Mouse (Mus musculus): ENCODE results near the gene Amdhd1.

Amdhd1 gene

DNA sequence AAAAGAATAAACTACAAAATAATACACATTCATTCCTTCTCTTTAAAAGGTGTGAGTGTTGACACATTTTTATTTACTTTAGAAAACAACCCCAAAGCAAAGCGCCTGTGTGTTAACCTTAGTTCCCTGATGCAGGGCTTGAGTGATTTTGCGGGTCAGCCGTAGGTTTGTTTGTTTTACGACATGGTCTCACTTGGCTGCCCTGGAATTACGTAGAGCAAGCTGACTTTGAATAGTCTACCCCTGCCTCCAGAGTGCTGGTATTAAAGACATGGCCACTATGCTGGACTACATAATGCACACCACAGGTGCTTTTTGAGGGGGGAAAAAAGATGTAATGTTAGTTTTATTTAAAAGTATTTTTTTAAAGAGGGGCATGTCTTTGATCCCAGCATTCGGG, 1.0 kb downstream of the Amdhd1 start:
- no peak for DNase-seq

DNA sequence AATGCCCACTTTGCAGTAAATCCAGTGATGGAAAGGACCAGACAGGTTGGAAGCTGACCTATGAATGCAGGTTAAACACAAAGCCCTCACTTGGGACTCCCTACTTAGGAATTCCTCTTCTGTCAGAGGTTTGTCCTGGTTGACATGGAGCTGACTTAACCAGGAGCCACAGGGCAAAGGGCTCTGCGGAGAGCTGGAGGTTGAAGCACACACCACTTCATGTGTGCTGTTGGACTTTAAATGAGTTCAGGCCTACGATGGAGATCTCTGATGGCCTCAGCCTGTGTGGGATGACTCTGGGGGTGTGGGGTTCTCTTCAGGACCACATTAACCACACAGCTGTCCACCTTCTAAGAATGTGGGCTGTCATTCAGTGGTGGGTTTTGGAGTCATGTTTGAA, 1.5 kb downstream of the Amdhd1 start:
- DNase-seq = no peak

DNA sequence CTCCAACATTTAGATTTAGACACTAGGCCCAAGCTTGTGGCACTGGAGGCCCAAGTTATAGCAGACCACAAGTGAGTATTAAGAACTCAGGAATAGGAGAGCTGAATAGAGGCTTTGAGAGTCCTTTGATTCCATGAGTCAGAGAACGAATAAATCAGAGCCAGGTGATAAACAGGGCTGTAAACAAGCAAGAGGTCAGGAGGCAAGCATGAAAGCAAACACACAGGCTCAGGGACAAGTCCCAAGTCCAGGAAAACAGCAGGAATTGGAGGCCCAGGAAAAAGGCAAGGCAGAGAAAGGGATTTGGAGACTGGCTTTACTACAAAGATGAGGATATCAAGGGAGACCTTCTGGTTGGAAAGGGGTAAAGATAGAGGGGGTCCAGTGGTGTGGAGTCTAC, 14.5 kb downstream of the Amdhd1 start:
- no peak for DNase-seq

DNA sequence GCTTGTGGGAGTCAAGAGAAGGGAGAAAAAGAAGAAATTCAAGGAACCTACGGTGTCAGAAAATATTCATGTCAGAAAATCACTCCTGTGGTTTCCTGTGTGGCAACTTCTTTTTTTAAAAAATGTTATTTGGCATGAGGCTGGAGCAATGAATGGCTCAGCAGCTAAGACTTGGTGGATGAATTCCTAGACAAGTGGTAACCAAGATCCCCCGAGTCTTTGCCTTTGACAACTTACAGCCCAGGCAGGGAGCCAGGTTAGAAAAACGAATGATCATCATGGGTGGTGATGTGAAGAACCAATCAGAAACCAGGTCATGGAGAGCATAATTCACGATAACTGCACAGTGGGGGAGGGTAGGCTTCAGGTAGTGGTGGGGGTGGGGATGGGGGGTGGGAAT, 18.8 kb downstream of the Amdhd1 start:
- no peak for DNase-seq

DNA sequence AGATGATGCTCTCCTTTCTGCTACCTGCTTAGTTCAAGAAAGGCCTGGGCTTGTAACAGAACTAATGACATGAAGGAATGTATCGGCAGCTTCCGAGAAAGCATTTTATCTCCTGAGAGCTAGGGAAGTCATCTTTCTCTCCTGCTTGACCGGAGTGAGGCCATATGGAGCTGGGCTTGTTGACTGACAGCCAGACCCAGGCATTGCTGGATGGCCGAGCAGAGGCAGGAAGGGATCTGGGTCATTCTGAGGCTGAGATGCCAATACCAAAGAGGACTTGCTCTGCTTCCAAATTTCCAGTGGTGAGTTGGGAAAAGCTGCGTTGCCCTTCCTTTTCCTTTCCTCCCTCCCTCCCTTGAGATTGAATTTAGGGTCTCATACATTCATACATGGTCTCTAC, 20.1 kb downstream of the Amdhd1 start:
- DNase-seq = no peak

DNA sequence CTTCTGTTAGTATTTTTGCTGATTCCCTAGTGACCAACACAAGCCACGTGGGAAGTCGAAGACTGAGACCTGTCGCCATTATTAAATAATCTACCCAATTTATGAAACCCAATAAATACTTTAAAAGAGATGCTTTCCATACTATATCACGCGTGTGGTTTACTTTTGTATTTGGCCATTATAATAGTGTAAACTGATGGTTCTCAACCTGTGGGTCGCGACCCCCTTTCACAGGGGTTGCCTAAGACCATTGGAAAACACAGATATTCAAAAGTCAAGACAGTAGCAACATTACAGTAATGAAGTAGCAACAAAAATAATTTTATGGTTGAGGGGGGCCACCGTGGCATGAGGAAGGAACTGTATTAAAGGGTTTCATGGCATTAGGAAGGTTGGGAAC, 20.7 kb downstream of the Amdhd1 start:
- no peak for DNase-seq

DNA sequence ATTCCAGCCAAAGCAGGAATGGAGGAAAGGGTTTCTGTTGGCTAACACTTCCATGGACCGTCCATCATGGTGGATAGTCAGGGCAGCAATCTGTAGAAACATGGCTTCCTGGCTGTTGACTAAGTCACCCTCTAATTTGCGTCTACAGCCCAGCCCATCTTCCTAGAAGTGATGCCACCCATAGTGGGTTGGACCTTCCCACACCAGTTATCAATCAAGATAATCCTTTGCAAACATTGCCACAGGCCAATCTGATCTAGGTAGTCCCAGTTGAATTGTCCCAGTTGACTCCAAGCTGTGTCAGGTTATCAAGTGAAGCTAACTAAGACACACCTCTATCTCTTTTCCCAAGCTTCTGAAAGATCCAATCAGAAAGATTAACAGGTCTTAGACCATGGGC, 21.2 kb downstream of the Amdhd1 start:
- DNase-seq = no peak

DNA sequence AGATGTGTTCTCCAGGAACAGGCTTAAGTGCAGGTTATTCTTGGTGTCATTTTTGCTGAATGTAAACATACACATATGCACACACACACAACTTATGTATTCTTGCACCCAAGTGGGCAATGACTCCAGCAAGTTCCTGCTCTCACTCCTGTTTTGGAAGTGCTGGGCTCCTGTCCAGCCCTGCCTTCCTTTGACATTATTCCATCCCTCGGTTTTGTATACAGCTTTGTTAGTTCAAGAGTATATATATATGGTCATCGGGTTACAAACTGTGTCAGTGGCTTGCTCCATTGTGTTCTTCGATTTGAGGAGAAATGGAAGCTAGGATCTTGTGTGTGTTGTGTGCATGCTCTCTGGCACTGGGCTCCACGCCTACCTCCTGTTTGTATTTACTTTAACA, 21.6 kb downstream of the Amdhd1 start:
- DNase-seq = no peak

DNA sequence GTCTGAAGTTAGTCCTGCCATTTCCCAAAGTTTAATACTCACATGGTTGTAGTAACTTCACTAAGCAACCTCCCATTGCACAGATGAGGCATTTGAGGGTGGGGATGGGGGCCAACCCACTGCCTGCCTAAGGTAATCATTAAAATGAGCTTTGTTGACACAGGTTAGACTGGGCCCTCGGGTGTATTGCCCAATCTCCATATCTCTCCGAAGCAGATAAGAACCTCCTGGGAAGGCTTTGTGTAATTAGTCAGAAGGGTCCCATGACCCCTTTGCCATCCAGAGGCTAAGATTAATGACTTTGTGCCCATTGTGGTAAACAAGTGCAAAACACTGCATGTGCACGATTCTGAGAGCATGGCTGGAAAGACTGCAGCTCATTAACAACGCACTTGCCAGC, 22.1 kb downstream of the Amdhd1 start:
- DNase-seq = peak in 1 of 2 experiments; percentile 4

DNA sequence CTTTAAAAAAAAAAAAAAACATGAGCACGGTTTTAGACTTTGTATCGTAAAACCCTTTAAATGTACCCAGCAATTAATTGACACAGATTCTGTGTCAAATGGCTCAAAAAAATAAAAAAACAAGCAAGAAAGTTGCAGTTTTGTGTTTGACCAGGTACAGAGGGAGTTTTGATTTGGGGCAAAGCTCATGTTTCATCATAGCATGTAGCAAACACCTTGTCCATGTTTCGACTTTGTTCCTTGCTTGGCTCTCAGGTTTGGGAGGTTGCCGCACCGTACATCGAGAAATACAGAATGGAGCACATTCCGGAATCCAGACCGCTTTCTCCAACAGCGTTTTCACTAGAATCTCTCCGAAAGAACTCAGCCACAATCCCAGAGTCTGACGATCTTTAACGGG, 23.9 kb downstream of the Amdhd1 start:
- DNase-seq = no peak

DNA sequence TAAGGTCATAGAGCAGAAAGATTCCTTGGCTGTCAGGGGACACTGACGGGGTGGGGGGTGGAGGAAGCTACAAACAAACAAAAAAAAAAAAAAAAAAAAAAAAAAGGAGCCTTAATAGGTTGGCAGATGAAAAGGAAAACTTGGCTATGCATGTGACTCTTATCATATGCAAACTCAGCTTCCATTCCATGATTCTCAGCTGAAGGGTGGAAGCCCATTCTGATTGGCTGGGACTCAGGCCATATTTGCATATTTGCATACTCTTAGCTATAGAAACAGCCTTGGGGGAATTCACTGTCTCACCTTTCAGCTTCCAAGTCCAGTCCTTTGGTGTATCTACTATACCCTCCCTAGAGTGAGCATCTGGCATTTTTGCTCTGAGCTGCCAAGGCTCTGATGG, 24.4 kb downstream of the Amdhd1 start:
- DNase-seq = no peak

DNA sequence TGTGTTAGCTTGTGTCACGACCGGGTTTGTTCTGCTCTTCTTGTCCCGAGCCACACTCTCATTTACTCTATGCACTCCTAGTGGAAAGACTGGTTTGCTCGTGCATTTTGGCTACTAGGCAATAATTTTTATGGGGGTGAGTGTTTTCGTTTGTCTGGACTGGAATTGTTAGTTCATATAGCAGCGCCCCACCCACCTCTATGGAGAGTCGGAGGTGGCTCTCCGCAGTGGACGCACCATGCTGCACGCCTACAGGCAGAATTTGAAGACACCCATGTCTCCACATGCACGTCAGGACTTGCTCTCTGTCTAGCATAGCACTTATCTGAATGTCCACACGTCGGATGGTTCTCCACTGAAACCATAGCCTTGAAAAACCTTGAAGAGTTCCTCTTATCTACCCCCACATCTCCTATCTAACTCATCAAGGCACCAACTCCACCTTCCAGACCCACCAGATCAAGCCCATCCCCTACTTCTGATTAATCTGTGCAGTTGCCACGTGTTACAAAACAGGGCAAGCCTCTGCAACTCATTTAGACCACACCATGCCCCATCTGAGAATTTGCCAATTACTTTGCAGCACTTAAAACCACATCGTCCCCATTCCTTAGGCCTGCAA, 30.2 kb downstream of the Amdhd1 start:
- no peak for DNase-seq

DNA sequence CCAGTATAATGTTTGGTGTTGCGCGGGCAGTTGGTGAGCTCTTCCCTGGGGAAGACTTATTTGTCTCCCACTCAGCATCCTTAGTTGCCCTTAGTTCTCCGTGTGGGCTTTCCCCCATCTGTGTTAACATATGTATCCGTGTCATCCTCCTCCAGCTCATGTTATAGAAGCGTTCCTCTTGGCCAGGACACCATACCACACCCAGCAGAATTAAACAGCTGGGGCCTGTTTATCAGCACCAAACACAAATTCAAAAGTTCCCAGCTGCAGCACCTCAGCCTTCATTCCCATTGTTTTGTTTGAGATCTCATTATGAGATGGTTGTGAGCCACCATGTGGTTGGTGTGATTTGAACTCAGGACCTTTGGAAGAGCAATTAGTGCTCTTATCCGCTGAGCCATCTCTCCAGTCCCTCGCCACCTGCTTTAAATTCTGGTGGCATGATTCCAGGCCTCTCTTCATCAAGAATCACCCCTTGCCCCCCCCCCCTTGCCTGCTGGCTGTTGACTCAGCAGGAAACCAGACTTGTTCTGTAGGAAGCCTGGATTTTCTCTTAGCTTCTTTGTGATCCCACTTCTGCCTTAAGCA, 31.4 kb downstream of the Amdhd1 start:
- DNase-seq = no peak

DNA sequence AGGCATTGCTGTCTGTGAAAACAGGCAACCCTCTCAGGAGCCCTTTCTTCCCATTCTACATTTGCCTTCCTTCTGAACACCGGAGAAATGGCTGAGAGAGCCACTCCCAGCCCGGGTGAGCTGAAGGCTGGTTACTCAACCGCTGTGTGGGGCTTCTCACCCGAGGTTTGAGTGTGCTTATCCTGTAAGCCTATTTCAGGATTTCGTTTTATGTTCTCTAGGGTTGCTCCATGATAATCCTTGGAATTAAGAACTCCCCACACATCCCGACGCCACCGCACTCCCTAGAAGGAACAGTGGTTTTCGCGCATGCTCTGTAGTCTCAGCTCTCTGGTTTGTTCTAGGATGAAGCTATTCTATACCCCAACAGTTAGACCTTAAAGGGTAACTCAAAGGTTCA, 38.5 kb downstream of the Amdhd1 start:
- no peak for DNase-seq

DNA sequence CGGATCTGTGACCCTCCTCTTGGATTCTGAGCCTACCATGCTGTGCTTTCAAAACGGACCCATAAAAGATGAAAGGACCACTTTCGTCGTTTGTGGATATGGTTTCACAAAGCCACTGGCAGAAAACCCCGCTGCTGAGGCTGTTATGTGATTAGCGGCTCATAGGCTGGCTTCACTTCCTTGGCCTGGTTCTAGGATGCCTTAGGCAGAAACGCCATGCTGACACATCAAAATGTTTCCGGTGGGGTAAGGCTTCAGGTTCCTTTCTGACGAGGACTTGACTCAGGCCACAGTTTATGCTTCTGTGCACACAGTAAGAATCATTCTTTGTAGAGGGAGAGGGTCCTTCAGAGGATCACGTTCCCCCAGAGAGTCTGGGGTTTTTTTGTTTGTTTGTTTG, 39.0 kb downstream of the Amdhd1 start:
- DNase-seq = no peak

DNA sequence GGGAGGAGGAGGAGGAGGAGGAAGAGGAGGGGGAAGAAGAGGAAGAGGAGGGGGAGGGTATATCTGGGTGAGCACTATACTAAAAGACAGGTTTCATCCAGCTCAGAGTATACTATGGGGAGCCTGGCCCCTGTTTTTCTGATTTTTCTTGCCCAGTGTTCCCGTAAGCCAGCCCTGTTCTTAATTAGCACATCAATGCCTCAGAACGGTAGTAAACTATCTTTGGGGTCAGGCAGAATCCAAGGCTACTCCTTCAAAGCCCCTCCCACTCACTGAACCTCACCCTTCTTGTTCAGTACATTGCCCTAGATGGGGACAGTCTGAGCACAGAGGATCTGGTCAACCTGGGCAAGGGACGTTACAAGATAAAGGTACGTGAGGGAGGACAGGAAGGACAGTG, 49.4 kb downstream of the Amdhd1 start:
- no peak for DNase-seq

DNA sequence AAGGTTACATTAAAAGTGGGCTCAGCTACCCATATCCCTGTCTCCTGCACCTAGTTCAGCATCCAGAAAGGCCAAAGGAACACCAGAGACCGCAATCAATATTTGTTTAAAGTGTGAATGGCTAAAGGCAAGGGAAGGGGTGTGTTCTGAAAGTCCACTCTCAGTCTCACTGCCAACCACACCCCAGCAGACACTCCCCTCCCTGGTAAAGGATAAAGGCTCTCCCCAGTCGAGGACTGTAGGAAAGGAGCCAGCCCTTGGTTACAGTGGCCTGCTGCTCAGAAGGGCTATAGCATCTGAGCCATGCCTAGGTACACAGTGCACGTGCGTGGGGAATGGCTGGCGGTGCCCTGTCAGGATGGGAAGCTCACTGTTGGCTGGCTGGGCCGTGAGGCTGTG, 51.0 kb downstream of the Amdhd1 start:
- peak; percentile 30 to 53 for DNase-seq

DNA sequence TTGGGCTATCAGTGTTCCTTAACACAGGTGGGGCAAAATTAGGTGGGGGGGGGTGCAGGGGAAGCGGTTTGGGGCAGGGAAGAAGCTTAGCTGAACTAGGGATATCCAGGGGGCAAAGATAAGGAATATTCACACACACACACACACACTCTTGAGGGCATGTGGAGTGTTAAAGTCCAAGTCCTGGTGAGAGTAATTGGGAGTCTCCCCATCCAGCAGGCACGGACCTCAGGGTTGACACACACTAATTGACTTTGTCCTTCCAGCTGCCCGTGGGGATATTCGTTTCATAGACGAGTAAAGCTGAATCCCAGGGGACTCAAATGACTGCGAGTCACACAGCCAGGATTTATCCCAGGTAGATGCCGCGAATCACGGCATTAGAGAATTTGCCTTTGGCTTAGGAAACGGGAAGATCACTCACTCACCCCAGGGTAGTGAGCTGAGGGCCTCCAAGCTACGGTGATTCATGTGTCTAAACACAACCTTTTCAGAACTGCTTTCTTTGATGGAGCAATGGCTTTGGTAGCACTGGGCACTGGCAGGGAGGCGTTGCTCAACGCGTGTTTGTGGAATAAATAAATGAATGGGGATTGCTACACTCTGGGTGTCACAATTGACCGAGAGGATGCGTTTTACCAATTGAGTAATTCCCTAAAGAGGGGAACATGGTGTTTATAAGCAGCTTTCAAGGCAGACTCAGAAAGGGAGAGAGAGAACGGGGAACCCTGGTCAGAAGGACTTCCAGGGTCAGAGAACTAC, 51.6 kb downstream of the Amdhd1 start, which contains the start of gene Hal:
Hal (plus strand) TSS at position 703 of the 762 bp plus-strand sequence.
- DNase-seq = peak; percentile 52 to 68

DNA sequence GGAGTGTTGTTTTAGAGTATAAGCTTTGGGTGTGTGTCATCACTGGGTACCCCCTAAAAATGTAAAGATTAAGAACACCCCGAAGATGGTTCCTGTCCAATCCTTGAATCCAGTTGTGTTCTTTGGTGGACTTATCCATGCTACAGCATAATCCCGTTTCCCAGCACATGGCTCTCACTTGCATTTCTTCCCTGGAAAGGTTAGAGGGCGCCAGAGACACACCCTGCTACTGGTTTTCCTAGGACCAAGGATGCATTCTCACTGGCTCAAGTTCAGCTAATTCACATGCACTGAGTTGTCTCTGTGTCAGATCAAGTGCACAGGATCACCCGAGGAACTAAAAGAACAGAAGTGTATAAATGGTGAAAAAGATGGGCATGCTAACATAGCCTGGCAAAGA, 53.2 kb downstream of the Amdhd1 start:
- no peak for DNase-seq

DNA sequence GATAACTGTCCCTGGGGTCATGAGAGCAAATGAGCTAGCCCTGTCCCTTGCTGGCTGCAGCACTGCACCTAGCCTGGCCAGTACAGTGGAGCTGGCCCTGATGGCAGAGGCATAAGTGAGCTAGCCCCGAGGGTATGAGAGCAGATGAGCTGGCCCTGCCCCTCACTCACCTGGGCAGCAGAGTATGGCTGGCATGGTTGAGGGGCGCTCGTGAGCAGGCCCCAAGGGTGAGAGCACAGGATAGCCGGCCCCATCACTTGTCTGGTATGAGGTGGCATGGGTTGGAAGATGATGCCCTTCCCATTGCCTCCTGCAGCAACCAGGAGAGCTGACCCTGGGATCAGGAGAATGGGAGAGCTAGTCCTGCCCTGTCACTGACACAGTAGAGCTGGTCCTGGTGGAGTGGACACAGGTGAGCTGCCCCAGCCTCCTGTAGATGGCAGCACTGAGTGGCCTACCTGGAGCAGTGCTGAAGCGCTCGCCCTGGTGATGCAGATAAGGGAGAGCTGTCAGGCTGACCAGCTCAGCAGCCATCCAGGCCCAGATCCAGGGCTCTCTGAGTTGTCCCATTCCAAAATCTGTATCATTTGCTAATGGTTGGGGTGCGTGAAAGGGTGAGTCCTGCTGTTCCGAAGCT, 54.7 kb downstream of the Amdhd1 start:
- DNase-seq = peak; percentile 42 to 51

DNA sequence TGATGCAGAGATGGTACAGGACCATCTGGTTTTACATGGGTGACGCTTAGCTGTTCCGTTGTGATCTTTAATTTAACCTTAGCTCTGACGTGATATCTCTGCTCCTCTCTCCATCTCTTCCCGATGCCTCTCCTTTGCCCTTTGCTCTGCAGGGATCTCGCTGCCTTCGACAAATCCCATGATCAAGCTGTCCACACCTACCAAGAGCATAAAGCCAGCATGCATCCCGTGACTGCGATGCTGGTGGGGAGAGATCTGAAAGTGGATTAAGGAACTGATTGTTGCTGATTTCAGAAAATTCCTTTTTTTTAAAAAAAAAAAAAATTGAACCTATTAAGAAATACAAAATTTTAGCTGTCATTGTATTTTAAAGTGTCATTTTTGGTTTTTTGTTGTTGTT, 55.3 kb downstream of the Amdhd1 start:
- DNase-seq = no peak

All from lung, adult 18-20 months (tissue).